Mouse (Mus musculus) kidney, postnatal 0 days (tissue): ENCODE results near the gene Gucd1. TPM values are rescaled to one million over a fixed set of nuclear protein-coding genes. Genes with fewer than 3 reads are reported as not detected.

Experiments
- ATAC-seq: fragments of 200-750 bp; cut with Nextera tagmentation; replicated peaks from 2 replicates; pipeline ENCODE4 v1.8.0; 2017; ENCODE audit warnings: low read depth, moderate number of reproducible peaks, moderate TSS enrichment, moderate library complexity; ENCODE audit not compliant: low FRiP score
- DNase-seq: peaks from one replicate; pipeline ENCODE4 v3.0.0-alpha.2; 2016; ENCODE audit warnings: low spot score
- H3K27ac ChIP-seq: fragments of 300-500 bp; sonication (generic); 2 replicates; pipeline ENCODE4 v1.5.1; 2014; ENCODE audit warnings: mild to moderate bottlenecking
- H3K27me3 ChIP-seq: fragments of 300-500 bp; sonication (generic); 2 replicates; pipeline ENCODE4 v1.6.1; 2014; ENCODE audit warnings: low read length, mixed read lengths; ENCODE audit not compliant: insufficient read depth
- H3K36me3 ChIP-seq: fragments of 300-500 bp; sonication (generic); 2 replicates; pipeline ENCODE4 v1.6.1; 2014; ENCODE audit warnings: low read length, mixed read lengths; ENCODE audit not compliant: insufficient read depth
- H3K4me1 ChIP-seq: fragments of 300-500 bp; sonication (generic); replicated peaks from 2 replicates; pipeline ENCODE4 v1.6.1; 2014; ENCODE audit warnings: antibody characterized with exemption, low read length, mixed read lengths; ENCODE audit not compliant: insufficient read depth
- H3K4me2 ChIP-seq: fragments of 300-500 bp; sonication (generic); 2 replicates; pipeline ENCODE4 v1.6.1; 2014; ENCODE audit warnings: mild to moderate bottlenecking, low read length, moderate library complexity, mixed read lengths
- H3K4me3 ChIP-seq: fragments of 300-500 bp; sonication (generic); replicated peaks from 2 replicates; pipeline ENCODE4 v1.5.1; 2014; ENCODE audit warnings: low read depth, low read length
- H3K9ac ChIP-seq: fragments of 300-500 bp; sonication (generic); 2 replicates; pipeline ENCODE4 v1.6.1; 2014; ENCODE audit warnings: low read depth, low read length
- H3K9me3 ChIP-seq: fragments of 300-500 bp; sonication (generic); replicated peaks from 2 replicates; pipeline ENCODE4 v1.6.1; 2016; ENCODE audit warnings: low read length, inconsistent platforms, mixed read lengths
- CTCF ChIP-seq: IDR thresholded peaks from 2 replicates; pipeline ENCODE4 v1.5.1; 2016; ENCODE audit warnings: antibody characterized with exemption, low read depth, mild to moderate bottlenecking, moderate library complexity
- WGBS: fragments of 180-500 bp; shearing (Covaris S2); extraction: QIAGEN DNeasy Blood & Tissue Kit; methylation state at CpG from one replicate; pipeline ENCODE4 v1.1.7; 2014; 5-methylcytosine and 5-hydroxymethylcytosine counted together
- polyA plus RNA-seq: library from polyadenylated mRNA; unstranded; fragments of >200 nt; fragmentation: Nextera tagmentation; extraction: Ambion mirVana; gene quantifications from 2 replicates; pipeline ENCODE4 v1.2.1, GENCODE M21; 2015

The Gucd1 gene
- polyA plus RNA-seq, 1 experiment from 2014 or later: 51.9 TPM

- H3K4me3 ChIP-seq: no peak overlapping the region
- no peaks in the 10 kb centered on the region for H3K9me3 ChIP-seq
- no peak for ATAC-seq
- 82% methylated on average over 8 of the region's 8 CpGs for WGBS
- H3K27ac ChIP-seq: no peak overlapping the region
- no peak for DNase-seq
- H3K4me1 ChIP-seq: peaks cover 21% of the 10 kb centered on the region
- H3K4me2 ChIP-seq: no peak overlapping the region
- TF ChIP-seq CTCF: no peak
- H3K27me3 ChIP-seq: 0 out of 2 replicates have a peak, but pooled peaks cover 3% of the 10 kb centered on the region
- no peaks in the 10 kb centered on the region for H3K36me3 ChIP-seq
- no peak overlapping the region for H3K9ac ChIP-seq
Measured at GRCm38 (mm10) chr10:75562596-75562995, 44.8 kb upstream of the Gucd1 start.

- Histone ChIP-seq H3K9ac (no peak within 1 kb of the TSS), H3K36me3 (no peaks in the 10 kb centered on the region), H3K9me3 (no peaks in the 10 kb centered on the region), H3K4me1 (peaks cover 21% of the 10 kb centered on the region), H3K4me2 (peak within 1 kb of the TSS; percentile 100; the same call in 1 of the 2 replicates), H3K27me3 (0 out of 2 replicates have a peak, but pooled peaks cover 3% of the 10 kb centered on the region), H3K4me3 (no peak within 1 kb of the TSS), H3K27ac (no peak within 1 kb of the TSS)
- TF ChIP-seq CTCF: no peak
- ATAC-seq: no peak
- no peak for DNase-seq
- WGBS: 57% methylated on average over 10 of the region's 10 CpGs
Measured at GRCm38 (mm10) chr10:75561071-75561654, 43.4 kb upstream of the Gucd1 start, which contains the start of gene Ggt1. Ggt1 (plus strand) TSS chr10:75561604.

GRCm38 (mm10) chr10:75560549-75560899 lies 42.8 kb upstream of the Gucd1 start:
- WGBS: 24% methylated on average over 6 of the region's 6 CpGs
- H3K4me2 ChIP-seq: peak overlapping the region; percentile 100

GRCm38 (mm10) chr10:75559676-75560548 lies 42.1 kb upstream of the Gucd1 start, which contains the start of gene Lrrc75b:
Lrrc75b (minus strand) TSS chr10:75560330.
- peaks cover 18% of the 10 kb centered on the region for H3K4me1 ChIP-seq
- DNase-seq (peak; percentile 22), ATAC-seq (peak; percentile 33; the same call in 1 of the 2 replicates)
- H3K4me2 ChIP-seq: peak within 1 kb of the TSS; percentile 100
- no peak for TF ChIP-seq CTCF
- H3K27me3 ChIP-seq: 0 out of 2 replicates have a peak, but pooled peaks cover 3% of the 10 kb centered on the region
- H3K4me3 ChIP-seq: peak within 1 kb of the TSS; percentile 58
- no peaks in the 10 kb centered on the region for H3K9me3 ChIP-seq
- 0 out of 2 replicates have a peak within 1 kb of the TSS, but pooled peaks have one; percentile 19 for H3K27ac ChIP-seq
- H3K9ac ChIP-seq: peak within 1 kb of the TSS; percentile 75
- 1% methylated on average over 75 of the region's 75 CpGs for WGBS
- H3K36me3 ChIP-seq: no peaks in the 10 kb centered on the region

More at GRCm38 (mm10) chr10:75560549-75560899, 42.8 kb upstream of the Gucd1 start:
- H3K27me3 ChIP-seq: 0 out of 2 replicates have a peak, but pooled peaks cover 3% of the 10 kb centered on the region
- peak overlapping the region; percentile 75; the same call in 1 of the 2 replicates for H3K9ac ChIP-seq
- TF ChIP-seq CTCF: no peak
- H3K36me3 ChIP-seq: no peaks in the 10 kb centered on the region
- H3K4me3 ChIP-seq: peak overlapping the region; percentile 58; the same call in 1 of the 2 replicates
- no peak overlapping the region for H3K27ac ChIP-seq
- no peak; the same call in 1 of the 2 replicates for ATAC-seq
- no peaks in the 10 kb centered on the region for H3K9me3 ChIP-seq
- DNase-seq: no peak
- peaks cover 18% of the 10 kb centered on the region for H3K4me1 ChIP-seq

GRCm38 (mm10) chr10:75559041-75559675 lies 41.4 kb upstream of the Gucd1 start:
- no peak for TF ChIP-seq CTCF
- Histone ChIP-seq H3K4me1 (peaks cover 18% of the 10 kb centered on the region), H3K4me3 (peak overlapping the region; percentile 58), H3K27me3 (0 out of 2 replicates have a peak, but pooled peaks cover 3% of the 10 kb centered on the region), H3K9me3 (no peaks in the 10 kb centered on the region), H3K36me3 (no peaks in the 10 kb centered on the region), H3K9ac (peak overlapping the region; percentile 75), H3K27ac (no peak overlapping the region), H3K4me2 (peak overlapping the region; percentile 100)
- ATAC-seq (no peak), DNase-seq (no peak)
- WGBS: 7% methylated on average over 14 of the region's 14 CpGs
